Mouse (Mus musculus): Measurements from ENCODE around the gene Lyl1. TPM values are rescaled to one million over a fixed set of nuclear protein-coding genes. Genes with fewer than 3 reads are reported as not detected.

Lyl1 gene
- polyA plus RNA-seq, 1 experiment from 2014 or later = 8.3 TPM

DNA sequence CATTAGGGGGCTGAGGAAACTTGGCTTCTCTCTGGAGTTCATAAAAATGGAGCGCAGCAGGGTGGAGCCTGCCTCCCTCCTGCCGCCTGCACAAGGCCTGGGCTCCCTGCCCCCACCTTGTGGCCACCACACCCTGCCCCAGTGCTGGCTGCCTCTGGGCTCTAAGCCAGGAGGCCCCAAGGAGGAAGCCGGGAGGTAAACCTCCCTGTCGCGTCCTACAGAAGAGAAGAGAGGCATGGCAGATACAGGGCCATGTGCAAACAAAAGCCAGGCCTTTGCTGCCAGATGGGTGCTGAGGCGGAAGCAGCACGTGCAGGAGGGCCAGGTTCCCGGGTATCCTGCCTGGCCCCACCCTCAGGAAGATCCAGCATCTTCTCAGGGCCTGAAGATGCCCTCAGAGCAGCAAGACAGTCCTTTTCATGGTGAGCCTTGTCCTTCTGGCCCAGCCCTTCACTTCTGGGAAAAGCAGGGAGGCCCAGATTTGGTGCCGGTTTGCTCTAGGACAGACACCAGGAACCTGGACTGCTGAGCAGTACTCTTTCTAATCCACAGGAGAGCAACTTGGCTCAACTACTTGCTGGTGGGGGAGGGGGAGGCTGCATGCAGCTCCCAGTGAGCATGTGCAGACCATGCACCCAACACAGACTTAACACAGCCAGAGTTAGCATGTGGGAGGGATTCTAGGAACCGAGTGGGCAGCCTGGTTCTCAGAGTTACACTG is 21.8 kb downstream of the Lyl1 start, which contains the start of gene G430095P16Rik:
TSS of gene G430095P16Rik (plus strand) at position 158 of the 721 bp plus-strand sequence.
- Histone ChIP-seq H3K27ac (ENCODE audit: low read length) (peak within 1 kb of the TSS; percentile 99), H3K4me1 (ENCODE audit: control insufficient read depth, insufficient read depth, low read length) (peaks cover 45% of the 10 kb centered on the region), H3K4me2 (ENCODE audit: low read depth, low read length) (peak within 1 kb of the TSS; percentile 42), H3K9ac (ENCODE audit: low read length) (peak within 1 kb of the TSS; percentile 65), H3K36me3 (ENCODE audit: control insufficient read depth, insufficient read depth, low read length) (no peaks in the 10 kb centered on the region), H3K9me3 (replicated peaks; ENCODE audit: control insufficient read depth, low read length) (no peaks in the 10 kb centered on the region), H3K27me3 (ENCODE audit: control insufficient read depth, insufficient read depth, low read length) (no peaks in the 10 kb centered on the region), H3K4me3 (replicated peaks; ENCODE audit: low read length) (peak within 1 kb of the TSS; percentile 10)
- 5% methylated on average over 10 of the region's 10 CpGs for WGBS
- ATAC-seq (ENCODE audit: insufficient read depth, low FRiP score) = peak; percentile 94

DNA sequence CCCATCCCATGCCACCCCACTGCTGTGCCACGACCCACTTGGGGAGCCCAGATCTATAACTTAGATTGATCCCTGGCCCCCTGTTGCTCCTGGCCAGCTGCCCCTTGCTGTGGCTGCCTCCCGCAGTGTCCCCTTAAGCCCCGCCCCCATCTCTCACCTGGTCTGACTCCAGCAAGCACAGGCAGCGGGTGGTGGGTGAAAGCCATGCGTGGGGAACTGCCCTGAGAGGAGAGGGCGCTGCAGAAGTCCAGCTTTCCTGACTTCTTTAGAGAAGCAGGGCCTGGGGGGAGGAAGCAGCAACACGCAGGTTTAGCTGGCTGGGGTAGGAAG is 22.3 kb downstream of the Lyl1 start:
- Histone ChIP-seq H3K4me2 (ENCODE audit: low read depth, low read length) (peak overlapping the region; percentile 42), H3K9me3 (replicated peaks; ENCODE audit: control insufficient read depth, low read length) (no peaks in the 10 kb centered on the region), H3K4me3 (replicated peaks; ENCODE audit: low read length) (peak overlapping the region; percentile 10; the same call in 1 of the 2 replicates), H3K9ac (ENCODE audit: low read length) (peak overlapping the region; percentile 65), H3K4me1 (ENCODE audit: control insufficient read depth, insufficient read depth, low read length) (peaks cover 46% of the 10 kb centered on the region), H3K36me3 (ENCODE audit: control insufficient read depth, insufficient read depth, low read length) (no peaks in the 10 kb centered on the region), H3K27me3 (ENCODE audit: control insufficient read depth, insufficient read depth, low read length) (no peaks in the 10 kb centered on the region), H3K27ac (ENCODE audit: low read length) (peak overlapping the region; percentile 99)
- WGBS = 28% methylated on average over 7 of the region's 7 CpGs
- ATAC-seq (ENCODE audit: insufficient read depth, low FRiP score) = no peak

DNA sequence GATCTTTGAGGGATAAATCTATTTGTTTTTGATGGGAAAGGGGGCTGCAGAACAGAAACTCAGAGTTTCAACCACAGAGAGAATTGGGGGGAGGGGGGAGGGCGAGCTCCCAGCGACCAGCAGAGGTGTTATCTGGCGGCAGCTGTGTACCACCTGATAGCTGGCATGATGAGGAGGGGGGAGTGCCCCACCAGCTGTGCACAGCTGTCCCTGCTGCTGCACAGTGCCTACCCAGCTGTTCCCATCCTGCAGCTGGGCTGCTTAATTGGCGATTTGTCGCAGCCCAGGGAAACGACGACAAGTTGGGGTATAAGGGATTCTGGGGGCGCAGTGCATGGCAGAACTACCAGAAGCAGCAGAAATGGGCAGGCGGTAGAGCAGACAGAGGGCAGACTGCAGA is 23.4 kb downstream of the Lyl1 start:
- WGBS = 45% methylated on average over 9 of the region's 9 CpGs
- Histone ChIP-seq H3K27me3 (ENCODE audit: control insufficient read depth, insufficient read depth, low read length) (no peaks in the 10 kb centered on the region), H3K4me1 (ENCODE audit: control insufficient read depth, insufficient read depth, low read length) (peaks cover 52% of the 10 kb centered on the region), H3K4me3 (replicated peaks; ENCODE audit: low read length) (no peak overlapping the region), H3K27ac (ENCODE audit: low read length) (peak overlapping the region; percentile 99; the same call in 1 of the 2 replicates), H3K9ac (ENCODE audit: low read length) (peak overlapping the region; percentile 65), H3K9me3 (replicated peaks; ENCODE audit: control insufficient read depth, low read length) (no peaks in the 10 kb centered on the region), H3K36me3 (ENCODE audit: control insufficient read depth, insufficient read depth, low read length) (no peaks in the 10 kb centered on the region; the same call in 1 of the 2 replicates), H3K4me2 (ENCODE audit: low read depth, low read length) (no peak overlapping the region)
- ATAC-seq (ENCODE audit: insufficient read depth, low FRiP score) = no peak

DNA sequence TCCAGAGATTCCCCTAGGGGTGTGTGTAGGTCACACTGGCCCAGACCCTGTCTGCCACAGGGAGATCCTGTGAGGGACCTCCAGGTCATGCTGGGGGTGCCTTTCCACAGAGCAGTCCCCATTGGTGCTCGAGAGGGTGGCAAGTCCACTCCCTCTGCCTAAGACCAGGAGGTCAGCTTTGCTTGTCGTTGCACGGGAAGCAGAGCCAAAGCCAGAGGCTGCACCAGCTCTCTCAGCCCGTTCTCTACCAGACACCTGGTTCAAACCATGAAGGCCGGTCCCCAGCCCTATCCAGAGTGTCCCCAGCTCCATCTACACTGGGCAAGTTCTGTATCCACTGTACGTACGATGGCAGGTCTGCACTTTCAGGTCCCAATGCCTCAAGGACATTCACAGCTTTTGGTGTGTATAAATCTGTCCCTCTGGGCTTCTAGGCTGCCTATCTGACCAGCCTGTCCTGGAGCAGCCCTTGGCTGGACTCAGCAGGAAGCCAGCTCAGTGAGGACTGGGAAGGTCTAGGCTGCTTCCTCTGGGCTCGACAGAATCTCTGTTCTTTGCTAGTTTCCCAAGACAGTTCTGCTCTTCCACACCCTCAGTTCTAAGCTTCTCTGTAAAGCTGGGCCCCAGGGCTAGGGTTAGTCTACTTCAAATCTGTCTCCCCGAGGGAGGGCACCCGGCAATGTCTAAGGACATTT is 24.1 kb downstream of the Lyl1 start:
- no peak overlapping the region for H3K4me2 ChIP-seq (ENCODE audit: low read depth, low read length)
- peaks cover 58% of the 10 kb centered on the region for H3K4me1 ChIP-seq (ENCODE audit: control insufficient read depth, insufficient read depth, low read length)
- 52% methylated on average over 10 of the region's 10 CpGs for WGBS
- ATAC-seq (ENCODE audit: insufficient read depth, low FRiP score) = no peak
- no peak overlapping the region for H3K4me3 ChIP-seq (replicated peaks; ENCODE audit: low read length)
- peak overlapping the region; percentile 65 for H3K9ac ChIP-seq (ENCODE audit: low read length)
- H3K27ac ChIP-seq (ENCODE audit: low read length) = peak overlapping the region; percentile 99
- no peaks in the 10 kb centered on the region for H3K27me3 ChIP-seq (ENCODE audit: control insufficient read depth, insufficient read depth, low read length)
- no peaks in the 10 kb centered on the region; the same call in 1 of the 2 replicates for H3K36me3 ChIP-seq (ENCODE audit: control insufficient read depth, insufficient read depth, low read length)
- H3K9me3 ChIP-seq (replicated peaks; ENCODE audit: control insufficient read depth, low read length) = no peaks in the 10 kb centered on the region

DNA sequence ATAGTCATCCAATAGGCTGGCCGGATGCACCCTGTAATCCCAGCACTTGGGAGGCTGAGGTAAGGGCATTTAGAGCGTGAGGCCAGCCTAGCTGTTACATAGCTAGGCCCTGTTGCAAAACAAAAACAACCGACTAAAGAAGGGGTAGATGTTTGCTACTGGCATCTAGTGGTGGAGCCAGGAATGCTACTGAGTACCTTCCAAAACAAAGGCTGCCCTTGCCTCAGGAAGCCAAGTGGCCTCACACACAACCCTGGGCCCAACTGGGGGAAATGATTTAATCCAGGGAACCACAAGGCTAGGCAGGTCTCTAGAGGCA is 24.6 kb downstream of the Lyl1 start:
- WGBS = 27% methylated on average over 3 of the region's 3 CpGs
- Histone ChIP-seq H3K4me2 (ENCODE audit: low read depth, low read length) (no peak overlapping the region), H3K27me3 (ENCODE audit: control insufficient read depth, insufficient read depth, low read length) (no peaks in the 10 kb centered on the region), H3K4me3 (replicated peaks; ENCODE audit: low read length) (no peak overlapping the region), H3K9me3 (replicated peaks; ENCODE audit: control insufficient read depth, low read length) (no peaks in the 10 kb centered on the region), H3K27ac (ENCODE audit: low read length) (peak overlapping the region; percentile 99), H3K4me1 (ENCODE audit: control insufficient read depth, insufficient read depth, low read length) (peaks cover 63% of the 10 kb centered on the region), H3K36me3 (ENCODE audit: control insufficient read depth, insufficient read depth, low read length) (no peaks in the 10 kb centered on the region; the same call in 1 of the 2 replicates), H3K9ac (ENCODE audit: low read length) (0 out of 2 replicates have a peak overlapping the region, but pooled peaks have one; percentile 2)
- no peak for ATAC-seq (ENCODE audit: insufficient read depth, low FRiP score)

DNA sequence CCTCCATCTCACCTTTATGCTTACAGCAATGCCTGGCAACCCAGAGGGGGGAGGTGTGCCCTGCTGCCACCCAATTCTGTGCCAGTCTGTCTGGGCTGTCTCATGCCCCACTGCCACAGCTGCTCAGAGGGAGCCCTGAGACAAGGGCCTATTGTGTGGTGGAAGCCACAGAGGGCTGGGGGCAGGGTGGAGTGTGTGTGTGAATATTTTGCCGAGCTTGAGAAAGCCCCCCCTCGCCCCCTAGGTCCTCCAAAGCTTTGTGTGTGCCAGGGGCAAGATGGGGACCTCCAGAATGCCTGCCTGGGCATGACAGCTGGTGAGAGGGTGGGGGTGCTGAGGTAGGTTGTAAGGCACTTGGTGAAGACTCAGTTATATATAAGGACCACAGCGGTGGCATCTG is 27.2 kb downstream of the Lyl1 start:
- Histone ChIP-seq H3K27ac (ENCODE audit: low read length) (no peak overlapping the region), H3K9me3 (replicated peaks; ENCODE audit: control insufficient read depth, low read length) (no peaks in the 10 kb centered on the region), H3K27me3 (ENCODE audit: control insufficient read depth, insufficient read depth, low read length) (no peaks in the 10 kb centered on the region), H3K4me1 (ENCODE audit: control insufficient read depth, insufficient read depth, low read length) (peaks cover 72% of the 10 kb centered on the region), H3K36me3 (ENCODE audit: control insufficient read depth, insufficient read depth, low read length) (no peaks in the 10 kb centered on the region; the same call in 1 of the 2 replicates), H3K4me2 (ENCODE audit: low read depth, low read length) (no peak overlapping the region), H3K4me3 (replicated peaks; ENCODE audit: low read length) (no peak overlapping the region), H3K9ac (ENCODE audit: low read length) (0 out of 2 replicates have a peak overlapping the region, but pooled peaks have one; percentile 7)
- 69% methylated on average over 3 of the region's 3 CpGs for WGBS
- ATAC-seq (ENCODE audit: insufficient read depth, low FRiP score) = no peak

DNA sequence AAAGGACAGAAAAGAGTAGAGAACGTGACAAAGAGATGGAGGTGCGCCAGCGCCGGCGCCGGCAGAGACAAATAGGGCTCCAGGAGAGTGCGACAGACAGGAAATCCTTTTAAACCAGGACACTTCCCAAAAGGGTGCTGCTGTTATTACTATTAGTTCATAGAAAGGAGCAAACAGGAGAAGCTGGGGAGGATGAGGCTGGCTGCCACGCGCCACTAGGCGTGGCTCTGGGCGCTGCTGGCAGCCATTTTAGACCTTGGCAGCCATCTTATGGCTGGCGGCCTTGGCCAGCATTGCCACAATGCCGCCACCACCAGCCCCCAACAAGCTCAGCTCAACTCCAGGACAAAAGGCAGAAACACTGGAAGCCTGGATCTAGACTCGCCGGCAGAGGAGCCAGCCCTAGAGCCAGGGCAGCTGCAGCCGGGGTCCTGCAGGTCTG is 28.7 kb downstream of the Lyl1 start:
- H3K9ac ChIP-seq (ENCODE audit: low read length) = no peak overlapping the region
- H3K9me3 ChIP-seq (replicated peaks; ENCODE audit: control insufficient read depth, low read length) = no peaks in the 10 kb centered on the region
- no peaks in the 10 kb centered on the region for H3K27me3 ChIP-seq (ENCODE audit: control insufficient read depth, insufficient read depth, low read length)
- H3K4me1 ChIP-seq (ENCODE audit: control insufficient read depth, insufficient read depth, low read length) = peaks cover 60% of the 10 kb centered on the region
- H3K4me2 ChIP-seq (ENCODE audit: low read depth, low read length) = no peak overlapping the region
- WGBS = 82% methylated on average over 16 of the region's 16 CpGs
- no peaks in the 10 kb centered on the region; the same call in 1 of the 2 replicates for H3K36me3 ChIP-seq (ENCODE audit: control insufficient read depth, insufficient read depth, low read length)
- H3K27ac ChIP-seq (ENCODE audit: low read length) = peak overlapping the region; percentile 72
- no peak for ATAC-seq (ENCODE audit: insufficient read depth, low FRiP score)
- no peak overlapping the region for H3K4me3 ChIP-seq (replicated peaks; ENCODE audit: low read length)

DNA sequence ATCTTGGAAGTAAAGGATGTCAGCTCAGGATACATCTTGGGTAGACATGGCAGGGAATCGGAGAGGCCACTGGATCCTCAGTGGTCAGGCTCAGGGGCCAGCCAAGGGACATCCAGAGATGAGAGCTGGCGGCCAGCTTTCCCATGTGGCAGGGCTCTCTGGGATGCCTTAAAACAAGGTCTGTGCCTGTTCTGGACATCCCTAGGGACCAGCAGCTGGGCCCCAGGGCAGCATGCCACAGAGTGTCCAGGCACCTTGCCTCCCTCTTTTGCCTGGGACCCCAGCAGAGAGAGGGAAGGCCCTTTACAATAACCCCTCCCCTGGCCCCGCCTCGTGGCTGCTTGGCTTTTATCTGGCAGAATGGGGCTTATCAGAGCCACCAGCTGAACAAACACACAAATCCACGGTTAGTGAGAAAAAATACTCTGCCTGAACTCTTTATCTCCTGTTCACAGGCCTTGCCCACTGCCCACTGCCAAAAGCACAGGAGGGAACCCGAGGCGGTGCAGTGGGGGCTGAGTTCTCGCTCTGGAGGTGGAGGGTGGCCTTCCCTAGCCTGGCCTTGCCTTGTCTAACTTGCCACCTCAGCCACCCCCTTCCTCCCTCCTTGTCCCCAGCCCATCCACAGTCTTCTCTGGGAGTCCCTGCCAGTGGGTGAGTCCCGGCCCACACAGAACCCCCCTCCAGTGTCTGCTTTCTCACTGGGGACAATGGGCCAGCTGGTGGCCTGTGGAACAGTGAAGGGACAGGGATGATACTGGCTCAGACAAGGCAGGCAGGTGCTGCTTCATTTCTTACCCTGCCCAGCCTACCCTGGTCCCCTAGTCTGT is 29.5 kb downstream of the Lyl1 start:
- peak; percentile 59 for ATAC-seq (ENCODE audit: insufficient read depth, low FRiP score)
- Histone ChIP-seq H3K4me2 (ENCODE audit: low read depth, low read length) (peak overlapping the region; percentile 13; the same call in 1 of the 2 replicates), H3K4me1 (ENCODE audit: control insufficient read depth, insufficient read depth, low read length) (peaks cover 52% of the 10 kb centered on the region), H3K27ac (ENCODE audit: low read length) (peak overlapping the region; percentile 72), H3K27me3 (ENCODE audit: control insufficient read depth, insufficient read depth, low read length) (no peaks in the 10 kb centered on the region), H3K9ac (ENCODE audit: low read length) (peak overlapping the region; percentile 48), H3K9me3 (replicated peaks; ENCODE audit: control insufficient read depth, low read length) (no peaks in the 10 kb centered on the region), H3K4me3 (replicated peaks; ENCODE audit: low read length) (no peak overlapping the region), H3K36me3 (ENCODE audit: control insufficient read depth, insufficient read depth, low read length) (no peaks in the 10 kb centered on the region; the same call in 1 of the 2 replicates)
- 38% methylated on average over 9 of the region's 9 CpGs for WGBS

Data from stomach, embryonic 16.5 days (tissue).